Mouse (Mus musculus): ENCODE measurements around the gene Atxn7l3b.

DNA sequence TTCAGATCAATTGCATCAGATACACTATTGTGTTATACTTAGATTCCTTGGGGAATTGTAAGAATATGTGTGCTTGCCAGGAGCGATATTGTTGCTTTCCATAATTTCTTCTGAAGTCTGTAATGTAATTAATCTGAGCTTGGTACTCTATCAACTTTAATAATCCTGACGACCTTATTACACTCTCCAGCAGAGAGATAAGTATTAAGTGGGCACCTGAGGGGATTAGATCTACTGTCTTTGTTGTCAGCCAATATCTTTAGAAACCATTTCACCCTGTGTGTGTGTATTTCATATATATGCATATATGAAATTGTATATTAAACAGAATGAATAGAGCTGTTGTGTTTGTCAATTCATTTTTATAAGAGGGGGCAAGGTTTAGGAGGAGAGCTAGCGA is 29.0 kb downstream of the Atxn7l3b start:
- TF ChIP-seq CTCF (conservative IDR thresholded peaks at IDR 0.05; ENCODE audit: low read length) (no peak), NANOG (IDR thresholded peaks at IDR 0.05; ENCODE audit: borderline replicate concordance, low read length) (no peak), POU5F1 (IDR thresholded peaks at IDR 0.05; ENCODE audit: borderline replicate concordance, low read length) (no peak)
